Mouse (Mus musculus) gastrocnemius, adult 18-20 months (tissue): ENCODE measurements at regions not wholly inside any gene's neighbourhood (a gene's known extent, or its start where the extent isn't known, plus 50 kb on each side); places are given as distances from the start of the nearest gene placed in this dataset.
A peak's percentile ranks its signal among the peaks of the same experiment; 100 is the strongest.

Experiments used
- DNase-seq: peaks from one replicate; pipeline ENCODE4 v3.0.0; 2021; ENCODE audit warnings: low spot score

DNA sequence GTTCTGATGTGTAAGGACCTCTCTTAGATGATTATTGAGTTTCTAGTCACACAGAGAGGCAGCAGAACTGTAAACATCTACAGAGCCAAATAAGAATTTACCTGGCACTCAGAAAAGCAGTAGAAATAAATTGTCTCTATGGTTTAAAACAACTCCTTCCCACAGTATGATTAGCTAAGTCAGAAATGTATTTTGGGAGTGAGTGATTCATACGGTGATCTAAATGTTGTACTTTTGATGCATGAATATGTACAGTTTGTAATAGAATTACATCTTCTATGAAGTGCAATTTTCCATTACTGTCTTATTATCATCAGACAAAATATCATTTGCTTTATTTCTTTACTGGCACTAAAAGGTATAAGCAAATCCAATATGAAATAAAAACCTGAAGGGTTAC is 489.8 kb upstream of the Atp2b1 start:
- no peak for DNase-seq

DNA sequence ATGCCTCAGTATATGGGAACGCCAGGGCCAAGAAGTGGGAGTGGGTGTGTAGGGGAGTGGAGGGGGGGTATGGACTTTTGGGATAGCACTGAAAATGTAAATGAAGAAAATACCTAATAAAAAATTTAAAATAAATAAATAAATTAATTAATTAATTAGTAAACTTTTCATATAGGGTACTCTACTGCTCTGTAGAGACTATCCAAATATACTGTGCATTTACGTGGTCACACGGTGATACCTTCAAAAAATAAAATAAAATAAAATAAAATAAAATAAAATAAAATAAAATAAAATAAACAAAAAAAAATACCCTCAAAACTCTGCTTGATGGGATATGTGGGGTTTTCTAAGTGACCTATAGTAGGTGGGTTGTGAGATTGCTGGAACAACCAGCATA is 479.2 kb upstream of the Atp2b1 start:
- no peak for DNase-seq

DNA sequence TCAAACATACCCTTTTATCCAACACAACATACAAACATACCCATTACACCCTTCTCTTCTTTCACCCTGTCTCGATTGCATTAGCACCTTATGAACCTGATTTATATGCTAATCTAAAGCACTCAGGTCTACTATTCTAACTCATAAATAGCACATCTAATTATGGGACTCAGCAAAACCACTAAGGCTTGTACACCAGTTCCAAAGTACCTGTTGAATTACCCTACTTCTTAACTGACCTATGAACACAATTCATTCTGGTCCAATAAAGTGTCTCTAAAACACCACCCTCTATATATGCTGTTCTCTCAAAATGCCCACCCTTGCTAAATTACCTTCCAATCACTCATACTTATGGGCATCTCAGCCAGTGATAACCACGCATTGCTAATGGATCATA is 452.7 kb upstream of the Atp2b1 start:
- DNase-seq: no peak

DNA sequence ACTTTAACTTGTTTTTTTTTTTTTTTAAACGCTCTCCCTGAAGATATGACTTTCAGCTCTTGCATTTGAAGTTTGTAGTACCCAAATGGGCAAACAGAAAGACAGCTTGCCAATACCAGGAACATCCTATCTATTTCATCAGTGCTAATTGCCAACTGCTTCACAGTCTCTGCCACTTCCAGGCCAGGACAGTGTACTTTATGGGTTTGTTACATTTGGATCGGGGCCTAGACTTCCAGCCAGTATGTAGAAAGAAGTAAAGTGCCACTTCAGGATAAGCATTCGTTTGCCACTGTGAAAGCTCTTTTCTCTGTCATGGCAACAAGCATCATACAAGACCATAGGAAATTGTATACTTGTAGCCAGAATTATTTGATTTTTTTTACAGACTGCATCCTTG is 439.6 kb upstream of the Atp2b1 start:
- DNase-seq: no peak

DNA sequence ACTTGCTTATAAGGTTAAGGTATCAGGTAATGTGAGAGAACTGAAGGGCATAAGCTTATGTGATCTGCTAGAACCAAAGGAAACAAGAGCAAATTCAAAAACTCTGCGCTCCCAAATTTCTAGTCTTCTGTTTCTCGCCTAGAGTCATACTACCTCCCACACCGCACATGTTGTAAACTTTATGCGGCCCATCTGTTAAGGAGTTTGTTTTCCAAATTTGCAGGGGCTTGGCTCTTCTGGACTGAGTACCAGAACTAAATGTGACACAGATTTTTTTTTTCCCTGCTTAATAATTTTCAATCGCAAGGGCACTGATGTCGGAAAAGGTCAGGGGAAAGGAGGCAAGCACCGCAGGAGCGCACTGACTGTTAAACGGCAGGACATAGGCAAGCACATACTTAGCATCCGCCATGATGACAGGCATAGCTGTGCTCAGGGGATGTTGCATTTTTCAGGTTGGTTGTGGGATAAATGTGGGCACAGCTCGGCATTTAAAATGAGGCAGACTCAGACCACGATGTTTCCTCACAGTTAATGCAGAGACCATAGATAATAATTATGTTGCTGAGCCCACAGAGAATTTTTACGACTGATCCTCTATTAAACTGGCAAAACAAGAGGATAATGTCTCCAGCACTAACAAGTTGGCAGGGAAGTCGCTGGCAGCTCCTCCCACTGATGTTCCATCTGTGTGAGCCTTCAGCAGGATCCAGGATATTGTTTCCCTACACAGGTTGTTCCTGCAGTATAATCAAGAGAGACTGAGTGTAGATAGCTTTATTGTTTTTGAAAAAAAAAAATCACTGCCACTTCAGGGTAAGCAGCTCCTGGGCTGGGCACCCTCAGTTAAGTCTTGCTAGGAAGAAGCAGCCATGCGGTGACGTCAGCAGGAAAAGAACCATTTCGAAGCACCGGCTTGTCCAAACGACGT is 428.2 kb upstream of the Atp2b1 start:
- DNase-seq: peak; percentile 29

DNA sequence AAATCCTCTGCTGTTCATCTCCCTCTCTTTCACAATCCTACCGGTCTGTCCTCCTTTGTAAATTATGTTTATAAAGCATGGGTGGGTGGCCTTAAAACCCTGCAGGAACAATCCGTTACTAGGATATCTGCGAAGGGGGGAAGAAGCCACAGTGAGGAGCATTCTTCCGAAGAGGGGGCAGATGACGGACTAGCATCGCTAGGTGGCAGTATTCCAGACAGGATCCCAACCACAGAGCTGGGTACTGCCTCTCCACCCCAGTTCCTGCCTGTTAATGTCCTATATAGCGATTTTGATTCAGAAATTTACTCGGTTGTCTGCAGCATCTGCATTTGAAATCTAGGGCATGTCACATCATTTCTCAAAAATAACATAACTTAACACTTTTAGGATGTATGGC is 419.9 kb upstream of the Atp2b1 start:
- peak; percentile 62 for DNase-seq

DNA sequence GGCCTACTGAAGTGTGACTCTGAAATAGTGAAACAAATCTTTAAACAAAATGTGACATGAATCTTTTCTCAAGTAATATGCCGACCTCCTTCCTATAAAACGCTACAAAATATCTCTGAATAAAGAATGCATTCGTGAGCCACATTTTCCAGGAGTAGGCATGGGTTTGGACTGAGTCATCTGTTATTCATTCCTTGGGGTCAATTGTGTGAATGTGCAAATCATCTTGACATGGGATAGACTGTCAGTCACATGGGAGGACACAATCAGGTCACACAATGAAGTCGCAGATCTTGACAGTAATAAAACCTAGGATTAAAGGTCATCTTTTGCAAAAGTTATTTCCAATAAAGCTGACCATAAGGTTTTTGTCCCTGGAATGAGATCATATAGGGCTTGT is 418.0 kb upstream of the Atp2b1 start:
- no peak for DNase-seq

DNA sequence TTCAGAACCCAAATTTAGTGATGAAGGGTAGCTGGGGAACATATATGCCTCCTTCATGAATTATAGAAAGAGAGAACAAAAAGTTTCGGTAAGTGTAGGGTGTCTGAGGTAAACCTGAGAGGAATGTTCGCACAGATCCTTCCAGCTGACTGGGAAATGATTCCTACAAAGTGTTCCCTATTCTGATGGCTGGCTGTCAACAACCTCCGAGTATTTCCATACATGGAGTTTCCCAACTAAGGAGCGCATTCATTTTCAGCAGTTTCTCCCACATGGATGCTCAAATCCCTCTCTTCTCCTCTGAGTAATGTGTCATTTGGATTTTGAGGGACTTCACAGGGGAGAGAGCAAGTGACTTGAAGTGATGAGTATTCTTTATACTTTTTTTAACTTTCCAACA is 413.9 kb upstream of the Atp2b1 start:
- no peak for DNase-seq

DNA sequence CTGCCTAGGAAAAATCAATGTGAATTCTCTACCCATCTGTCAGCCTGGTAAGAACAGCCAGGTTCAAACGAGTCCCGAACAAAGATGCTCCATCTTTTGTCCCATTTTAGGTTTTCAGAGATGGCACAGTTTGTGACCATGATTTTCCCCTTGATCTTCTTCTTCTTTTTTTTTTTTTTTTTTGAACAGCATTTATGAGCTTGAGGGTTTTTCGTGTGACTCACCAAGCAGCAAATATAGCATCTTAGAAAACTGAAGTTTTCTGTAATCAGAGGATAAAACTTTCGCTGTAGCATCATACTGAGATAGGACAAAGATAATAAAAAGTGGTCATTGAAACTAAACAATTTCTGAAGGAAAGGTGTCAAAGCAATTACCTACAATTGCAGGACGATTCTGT is 412.6 kb upstream of the Atp2b1 start:
- no peak for DNase-seq

DNA sequence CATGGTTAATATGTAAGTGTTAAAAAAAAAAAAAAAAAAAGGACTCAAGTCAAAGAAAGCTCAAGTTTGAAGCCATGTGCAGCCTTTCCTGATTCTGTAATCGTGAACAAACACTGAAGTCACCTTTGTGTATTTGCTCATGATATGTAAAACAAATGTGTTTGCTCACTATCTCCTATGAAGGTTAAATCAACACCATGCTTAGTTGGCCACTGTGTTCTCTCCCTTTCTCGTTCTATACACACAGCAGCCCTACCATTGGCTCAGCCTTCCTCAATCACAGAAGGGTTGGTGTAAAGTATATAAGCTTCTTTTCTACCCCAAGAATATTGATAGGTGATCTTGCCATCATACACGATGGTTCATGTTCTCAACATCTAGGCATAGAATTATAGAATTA is 409.7 kb upstream of the Atp2b1 start:
- no peak for DNase-seq

DNA sequence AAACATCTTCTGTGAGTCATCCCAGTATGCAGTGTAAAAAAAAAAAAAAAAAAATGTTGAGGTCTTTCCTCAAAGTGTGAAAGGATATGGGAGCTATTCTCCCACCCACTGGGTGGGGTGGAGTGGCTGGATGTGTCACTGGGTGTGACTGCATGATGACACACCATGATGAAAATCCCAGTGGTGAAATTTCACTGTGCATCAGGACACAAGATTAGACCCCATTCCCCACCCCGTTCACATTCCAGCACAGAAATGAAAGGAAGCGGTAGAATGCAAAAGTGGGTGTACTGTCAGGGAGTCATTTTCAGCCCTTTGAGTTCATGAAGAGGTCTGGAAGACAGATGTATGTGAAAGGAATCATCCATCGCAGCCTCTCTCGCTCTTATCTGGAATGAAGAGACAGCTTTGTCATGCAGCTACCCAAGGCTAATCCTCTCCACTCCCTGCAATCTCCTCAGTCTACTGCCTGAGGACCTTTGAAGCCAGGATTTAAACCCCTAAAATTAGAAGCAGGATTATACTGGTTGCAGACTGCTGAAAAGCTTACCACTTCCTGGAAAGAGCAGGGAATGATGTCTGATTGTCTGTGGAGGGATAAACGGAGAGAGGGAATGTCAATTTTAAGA is 405.6 kb upstream of the Atp2b1 start:
- peak; percentile 43 for DNase-seq

DNA sequence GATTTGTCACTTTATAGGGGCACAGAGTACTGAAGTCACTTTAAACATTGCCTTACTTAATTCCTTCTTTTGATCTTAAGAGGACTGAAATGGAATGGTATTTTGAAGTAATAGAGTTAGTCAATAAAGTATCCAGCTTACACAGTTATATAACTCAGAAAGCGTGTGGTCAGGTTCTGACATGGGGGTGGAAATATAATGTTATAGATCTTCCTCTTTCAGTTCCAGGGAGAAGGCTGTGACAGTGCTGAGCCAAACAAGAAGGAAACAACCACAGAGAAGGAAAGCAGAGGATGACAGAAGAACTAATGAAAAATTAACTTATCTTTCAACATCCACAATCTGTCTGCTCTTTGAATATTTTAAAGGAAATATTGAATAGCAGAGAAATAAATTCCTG is 399.4 kb upstream of the Atp2b1 start:
- DNase-seq: no peak

DNA sequence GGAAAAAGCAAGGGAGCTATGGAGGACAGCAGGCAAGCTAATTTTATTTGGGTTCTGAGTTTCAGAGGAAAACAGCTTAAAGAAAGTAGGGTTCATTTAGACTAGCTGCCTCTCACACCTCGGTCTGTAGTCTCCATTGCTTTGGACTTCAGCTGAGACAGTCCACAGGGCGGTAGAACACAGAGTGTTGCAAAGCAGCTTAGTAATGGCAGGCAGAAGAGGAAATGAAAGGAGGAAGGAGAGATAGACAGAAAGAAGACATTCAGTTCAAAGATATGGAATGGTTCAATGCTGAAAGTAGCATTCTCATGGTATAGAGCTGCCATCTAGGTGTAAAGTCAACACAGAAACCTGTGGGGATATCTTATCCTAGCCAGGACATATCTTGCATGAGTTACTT is 396.6 kb upstream of the Atp2b1 start:
- no peak for DNase-seq

DNA sequence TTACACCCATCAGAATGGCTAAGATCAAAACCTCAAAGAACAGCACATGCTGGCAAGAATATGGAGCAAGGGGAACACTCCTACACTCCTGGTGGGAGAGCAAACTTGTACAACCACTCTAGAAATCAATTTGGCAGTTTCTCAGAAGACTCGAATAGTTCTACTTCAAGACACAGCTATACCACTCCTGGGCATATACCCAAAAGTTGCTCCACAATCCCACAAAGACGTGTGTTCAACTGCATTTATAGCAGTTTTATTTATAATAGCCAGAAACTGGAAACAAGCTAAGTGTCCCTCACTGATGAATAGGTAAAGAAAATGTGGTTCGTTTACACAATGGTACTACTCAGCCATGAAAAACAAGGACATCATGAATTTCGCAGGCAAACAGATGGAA is 384.6 kb upstream of the Atp2b1 start:
- no peak for DNase-seq

DNA sequence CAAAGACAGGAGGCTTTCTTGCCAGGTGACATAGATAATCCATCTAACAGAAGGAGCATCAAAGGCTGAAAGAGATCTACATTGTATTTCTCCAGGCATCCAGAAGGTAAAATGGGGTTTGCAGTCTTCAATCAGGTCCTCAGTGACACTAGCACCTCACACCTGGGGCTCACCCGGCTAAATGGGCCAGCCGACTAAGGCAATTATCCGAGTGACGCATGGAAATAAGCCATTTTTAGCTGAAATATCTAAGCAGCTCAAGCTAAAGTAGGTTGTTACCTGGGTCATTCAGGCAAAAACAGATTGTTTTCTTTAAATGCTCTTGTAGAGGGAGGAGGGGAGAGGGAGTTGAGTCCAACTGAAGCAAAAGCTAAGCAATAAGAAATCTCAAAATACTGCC is 382.8 kb upstream of the Atp2b1 start:
- no peak for DNase-seq

DNA sequence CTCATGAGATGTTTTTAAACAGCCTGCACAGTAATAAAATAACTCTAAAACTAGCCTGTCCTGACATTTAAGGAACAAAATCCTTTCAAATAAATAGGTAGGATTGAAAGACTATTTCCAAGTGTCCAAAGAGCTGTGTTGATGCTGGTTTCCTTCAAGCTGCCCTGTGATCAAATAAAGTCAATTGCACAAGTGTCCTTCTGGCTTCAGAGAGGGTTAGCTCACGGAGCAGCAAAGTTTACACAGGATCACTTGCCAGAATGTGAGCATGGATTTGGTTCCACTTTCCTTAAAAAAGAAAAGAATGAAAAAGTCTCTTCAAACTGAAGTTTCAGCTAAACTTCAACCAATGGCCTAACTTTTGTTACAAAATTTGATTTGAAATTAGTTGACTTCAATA is 375.5 kb upstream of the Atp2b1 start:
- peak; percentile 18 for DNase-seq

DNA sequence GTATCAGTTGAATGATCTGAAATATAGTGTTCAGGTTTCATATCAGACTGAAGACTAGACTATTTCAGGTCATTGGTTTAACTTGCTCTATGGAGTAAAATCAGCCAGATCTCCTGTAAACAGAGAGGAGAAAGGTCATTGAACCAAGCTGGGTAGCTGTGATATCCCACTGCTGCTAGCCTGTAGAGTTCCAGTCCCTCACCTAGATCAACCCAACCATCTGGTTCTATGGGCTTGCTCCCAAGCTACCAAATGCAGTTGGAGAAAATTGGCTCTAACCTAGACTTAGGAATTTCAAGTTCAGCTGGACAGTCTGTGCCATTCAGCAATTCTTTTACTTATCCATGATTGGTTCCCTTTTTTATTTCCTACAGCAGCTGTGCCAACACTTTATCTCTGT is 373.1 kb upstream of the Atp2b1 start:
- no peak for DNase-seq

DNA sequence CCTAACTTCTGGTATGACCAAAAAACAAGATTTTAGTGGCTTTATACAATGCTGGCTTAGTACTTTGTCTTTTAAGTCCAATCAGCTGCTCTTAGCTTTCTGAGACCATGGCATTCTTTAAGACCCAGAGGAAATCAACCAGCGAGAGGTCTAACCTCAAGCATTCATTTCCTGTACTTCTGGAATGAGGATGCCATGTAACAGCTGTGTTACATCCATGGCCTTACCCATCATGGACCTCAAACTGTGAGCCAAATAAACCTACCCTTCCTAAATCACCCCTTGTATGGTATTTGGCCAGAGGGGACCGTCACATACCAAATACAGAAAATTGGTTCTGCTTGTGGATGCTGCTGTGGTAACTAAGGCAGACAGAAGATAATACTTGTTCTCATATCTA is 372.1 kb upstream of the Atp2b1 start:
- no peak for DNase-seq

DNA sequence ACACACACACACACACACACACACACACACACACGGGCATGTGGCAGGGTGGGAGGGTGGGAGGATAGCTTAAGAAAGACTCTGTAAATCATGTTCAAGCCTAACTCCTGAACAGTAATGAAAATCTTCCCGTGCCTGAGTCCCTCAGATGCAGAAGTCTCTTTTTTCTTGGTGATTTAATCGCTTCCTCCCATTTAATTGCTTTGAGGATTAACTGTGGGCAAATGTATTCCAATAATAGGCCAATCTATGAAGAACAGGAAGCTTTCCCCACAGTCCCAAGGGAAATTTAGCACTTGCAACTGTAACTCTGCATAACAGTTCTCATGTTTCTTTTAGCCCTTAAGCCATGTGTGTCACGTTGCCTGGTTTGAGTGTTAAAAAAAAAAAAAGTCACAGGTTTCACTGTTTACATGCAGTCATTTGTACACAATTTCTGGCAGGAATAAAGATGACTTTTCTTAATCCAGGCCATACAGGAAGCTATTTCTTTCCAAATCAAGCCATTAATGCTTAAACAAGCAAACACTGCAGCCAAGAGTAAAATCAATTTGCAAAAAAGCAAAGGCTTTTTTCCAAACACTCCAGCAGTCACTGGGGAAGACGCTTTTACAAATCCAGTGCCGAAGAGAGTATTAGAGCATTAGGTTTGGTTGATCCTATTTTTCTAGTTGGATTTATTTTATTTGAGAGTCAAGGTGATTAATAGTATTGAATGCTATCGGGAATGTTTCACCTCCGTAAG is 370.8 kb upstream of the Atp2b1 start:
- DNase-seq: peak; percentile 26

DNA sequence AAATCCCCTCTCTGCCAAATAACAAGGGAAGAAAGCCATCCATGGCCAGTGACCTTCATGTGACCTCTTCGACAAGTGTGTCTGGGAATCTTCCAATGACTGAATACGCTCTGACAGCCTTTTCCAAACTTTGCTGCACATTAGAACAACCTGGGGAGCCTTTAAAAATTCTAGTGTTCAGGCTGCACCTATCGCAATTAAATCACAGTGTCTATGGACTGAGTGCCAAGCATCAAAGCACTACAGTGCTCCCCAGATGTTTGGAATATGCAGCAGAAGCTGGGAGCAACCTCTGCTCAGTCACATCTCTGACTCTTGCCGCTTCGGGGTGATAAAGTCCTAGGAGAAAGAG is 370.2 kb upstream of the Atp2b1 start:
- DNase-seq: peak; percentile 18

DNA sequence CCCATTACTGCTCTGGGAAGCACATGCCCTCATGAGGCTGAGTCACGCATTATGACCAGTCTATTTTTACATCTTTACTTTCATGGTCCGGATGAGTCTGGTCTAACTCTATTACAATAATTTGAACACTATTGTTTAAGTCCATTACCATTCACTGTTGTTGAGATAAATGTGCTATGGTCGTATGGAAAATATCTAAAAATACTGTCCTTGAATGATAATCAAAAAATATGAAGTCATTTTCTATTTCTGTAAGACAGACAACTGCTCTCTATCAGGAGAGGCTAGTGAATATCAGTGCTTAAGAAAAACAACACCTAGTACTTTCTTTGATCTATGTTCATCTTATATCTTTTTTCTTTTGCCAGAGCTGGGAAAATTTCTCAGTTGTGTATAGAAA is 359.6 kb upstream of the Atp2b1 start:
- DNase-seq: no peak

DNA sequence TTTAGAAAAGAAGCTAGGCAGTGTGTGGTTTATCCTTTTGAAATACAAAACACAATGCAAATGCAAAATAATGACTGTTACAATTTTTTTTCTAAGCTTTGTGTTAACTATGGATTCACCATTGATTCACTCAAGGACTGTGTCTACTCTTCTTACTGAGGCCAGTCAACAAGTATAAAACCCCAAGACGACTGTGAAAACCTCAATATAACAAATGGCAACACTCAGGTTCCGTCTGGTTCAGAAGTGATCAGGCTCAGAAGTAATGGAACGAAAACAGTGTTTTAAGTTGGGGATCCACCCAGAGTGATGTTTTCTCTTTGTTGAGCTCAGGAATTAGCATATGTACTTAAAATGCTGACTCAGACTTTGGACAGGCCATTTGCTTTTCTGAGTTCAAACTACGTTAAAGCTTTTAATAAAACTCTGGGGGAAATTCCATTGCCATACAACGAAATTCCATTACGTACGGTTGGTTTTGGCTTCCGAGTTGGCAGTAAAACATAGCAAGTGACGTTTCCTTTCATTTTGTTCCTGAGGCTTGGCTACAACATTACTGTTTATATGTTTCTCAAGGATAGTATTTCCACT is 356.6 kb upstream of the Atp2b1 start:
- no peak for DNase-seq
